Mouse (Mus musculus) small intestine, adult 2 months (tissue): ENCODE measurements around the gene Itga4. TPM values are rescaled to one million over a fixed set of nuclear protein-coding genes. Genes with fewer than 3 reads are reported as not detected.

Experiments used
- H3K27ac ChIP-seq: fragments of 200-500 bp; 2 replicates; pipeline ENCODE4 v1.5.1; 2012; ENCODE audit warnings: low read depth, low read length, control low read depth, inconsistent platforms; ENCODE audit not compliant: insufficient read depth
- H3K27me3 ChIP-seq: fragments of 200-500 bp; 2 replicates; pipeline ENCODE4 v1.6.1; 2012; ENCODE audit warnings: mild to moderate bottlenecking, moderate library complexity, low read length, inconsistent platforms; ENCODE audit not compliant: control insufficient read depth, insufficient read depth
- H3K36me3 ChIP-seq: fragments of 200-500 bp; 2 replicates; pipeline ENCODE4 v1.6.1; 2012; ENCODE audit warnings: mild to moderate bottlenecking, low read length, control low read depth, inconsistent platforms; ENCODE audit not compliant: control insufficient read depth, insufficient read depth
- H3K4me1 ChIP-seq: fragments of 200-500 bp; 2 replicates; pipeline ENCODE4 v1.6.1; 2012; ENCODE audit warnings: low read length, inconsistent platforms, mixed read lengths; ENCODE audit not compliant: control insufficient read depth, insufficient read depth, insufficient read length
- H3K4me3 ChIP-seq: fragments of 200-500 bp; 2 replicates; pipeline ENCODE4 v1.5.1; 2012; ENCODE audit warnings: low read depth, mild to moderate bottlenecking, control low read depth, inconsistent platforms, low read length, moderate library complexity
- CTCF ChIP-seq: fragments of 200-500 bp; IDR thresholded peaks from 2 replicates; pipeline ENCODE4 v1.5.1; 2012; ENCODE audit warnings: low read depth, mild to moderate bottlenecking, control low read depth, inconsistent platforms, low read length, moderate library complexity, mixed read lengths; ENCODE audit not compliant: insufficient replicate concordance, insufficient read length; ENCODE audit errors: extremely low read depth
- POLR2A ChIP-seq: fragments of 200-500 bp; IDR thresholded peaks from 2 replicates; pipeline ENCODE4 v1.6.1; 2012; ENCODE audit warnings: low read depth, mild to moderate bottlenecking, control low read depth, inconsistent platforms, low read length, moderate library complexity
- WGBS: fragments of 180-500 bp; shearing (Covaris S2); methylation state at CpG from one replicate; pipeline ENCODE4 v1.1.7; 2018; 5-methylcytosine and 5-hydroxymethylcytosine counted together
- polyA plus RNA-seq: library from polyadenylated mRNA; depleted of rRNA; stranded (reverse); fragments of >200 nt; gene quantifications from 2 replicates; pipeline ENCODE4 v1.2.3, GENCODE M21; 2012

The Itga4 gene
- polyA plus RNA-seq, 1 experiment, result 3.9 TPM

- H3K36me3 ChIP-seq, result no peaks in the 10 kb centered on the region
- H3K27me3 ChIP-seq, result no peaks in the 10 kb centered on the region
- 83% methylated on average over 4 of the region's 4 CpGs for WGBS
- no peak overlapping the region for H3K27ac ChIP-seq
- H3K4me3 ChIP-seq, result no peak overlapping the region
- TF ChIP-seq CTCF, result no peak
- 0 out of 2 replicates have a peak, but pooled peaks cover 3% of the 10 kb centered on the region for H3K4me1 ChIP-seq
These were observed 23.9 kb upstream of the Itga4 start for GRCm38 (mm10) chr2:79231056-79231949.

GRCm38 (mm10) chr2:79235767-79236487 lies 19.3 kb upstream of the Itga4 start:
- H3K4me3 ChIP-seq, result no peak overlapping the region
- H3K36me3 ChIP-seq, result no peaks in the 10 kb centered on the region
- no peaks in the 10 kb centered on the region for H3K4me1 ChIP-seq
- TF ChIP-seq CTCF (no peak), POLR2A (no peak)
- H3K27ac ChIP-seq, result no peak overlapping the region
- H3K27me3 ChIP-seq, result no peaks in the 10 kb centered on the region
- WGBS, result 71% methylated on average over 8 of the region's 8 CpGs

GRCm38 (mm10) chr2:79237216-79237615 lies 18.0 kb upstream of the Itga4 start:
- H3K27ac ChIP-seq, result no peak overlapping the region
- H3K36me3 ChIP-seq, result no peaks in the 10 kb centered on the region
- H3K4me1 ChIP-seq, result no peaks in the 10 kb centered on the region
- TF ChIP-seq CTCF, result no peak
- no peak for TF ChIP-seq POLR2A
- no peaks in the 10 kb centered on the region for H3K27me3 ChIP-seq
- 79% methylated on average over 6 of the region's 6 CpGs for WGBS
- H3K4me3 ChIP-seq, result no peak overlapping the region

GRCm38 (mm10) chr2:79244276-79244675 lies 10.9 kb upstream of the Itga4 start:
- Histone ChIP-seq H3K27me3 (no peaks in the 10 kb centered on the region), H3K4me3 (no peak overlapping the region), H3K27ac (no peak overlapping the region), H3K4me1 (no peaks in the 10 kb centered on the region), H3K36me3 (no peaks in the 10 kb centered on the region)
- 74% methylated on average over 5 of the region's 5 CpGs for WGBS
- TF ChIP-seq CTCF (no peak), POLR2A (no peak)

GRCm38 (mm10) chr2:79244743-79245142 lies 10.5 kb upstream of the Itga4 start:
- H3K36me3 ChIP-seq, result no peaks in the 10 kb centered on the region
- no peak for TF ChIP-seq POLR2A
- no peak for TF ChIP-seq CTCF
- no peaks in the 10 kb centered on the region for H3K4me1 ChIP-seq
- no peaks in the 10 kb centered on the region for H3K27me3 ChIP-seq
- 91% methylated on average over 1 of the region's 1 CpGs for whole genome bisulfite sequencing
- no peak overlapping the region for H3K27ac ChIP-seq
- no peak overlapping the region for H3K4me3 ChIP-seq

- Histone ChIP-seq H3K4me1 (no peaks in the 10 kb centered on the region; the same call in 1 of the 2 replicates), H3K4me3 (no peak overlapping the region), H3K27me3 (no peaks in the 10 kb centered on the region), H3K36me3 (no peaks in the 10 kb centered on the region), H3K27ac (no peak overlapping the region)
- TF ChIP-seq CTCF (no peak), POLR2A (no peak)
- 79% methylated on average over 5 of the region's 5 CpGs for WGBS
These were observed 6.9 kb upstream of the Itga4 start for GRCm38 (mm10) chr2:79248283-79248682.

GRCm38 (mm10) chr2:79250510-79250909 lies 4.7 kb upstream of the Itga4 start:
- Histone ChIP-seq H3K4me3 (no peak overlapping the region), H3K36me3 (no peaks in the 10 kb centered on the region), H3K27me3 (no peaks in the 10 kb centered on the region), H3K27ac (no peak overlapping the region), H3K4me1 (no peaks in the 10 kb centered on the region; the same call in 1 of the 2 replicates)
- TF ChIP-seq POLR2A, result no peak
- no peak for TF ChIP-seq CTCF
- 33% methylated on average over 1 of the region's 1 CpGs for WGBS
